Mouse (Mus musculus): ENCODE measurements around the gene Hacd4.

Hacd4 gene

DNA sequence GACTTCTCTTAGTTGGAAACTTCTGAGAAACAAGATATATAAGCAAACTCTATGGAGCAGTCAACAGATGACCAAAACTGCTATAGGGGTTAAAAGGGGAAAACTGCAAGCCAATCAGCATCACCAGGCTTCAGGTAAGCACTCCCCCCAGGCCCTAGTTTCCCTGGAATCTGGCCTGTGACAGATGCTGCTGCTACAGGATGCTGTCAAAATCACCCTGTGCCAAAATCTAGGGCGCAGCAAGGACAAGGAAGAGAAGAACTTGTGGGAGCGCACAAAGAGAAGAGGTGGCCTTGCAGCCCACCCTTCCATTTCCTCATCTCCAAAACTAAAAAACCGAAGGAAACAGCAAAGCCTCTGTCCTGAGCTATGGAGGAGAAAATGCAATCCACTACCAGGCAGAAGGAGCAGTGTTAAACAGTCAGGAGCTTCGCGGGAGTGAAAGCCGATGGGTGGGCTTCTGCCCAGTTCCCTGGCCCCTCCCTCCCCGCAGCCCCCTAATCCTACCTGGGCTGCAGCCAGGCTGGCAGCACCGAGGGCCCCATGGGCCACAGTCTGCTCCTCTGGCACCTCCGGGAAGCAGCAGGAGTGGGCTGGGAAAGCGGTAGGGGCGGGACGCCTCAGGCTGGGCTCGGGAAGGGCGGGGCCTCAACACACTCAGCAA lies at the start of gene Hacd4:
Gene Hacd4 (minus strand): TSS at position 603 of the 664 bp plus-strand sequence.
- no peak for DNase-seq (ENCODE audit: low read depth)

DNA sequence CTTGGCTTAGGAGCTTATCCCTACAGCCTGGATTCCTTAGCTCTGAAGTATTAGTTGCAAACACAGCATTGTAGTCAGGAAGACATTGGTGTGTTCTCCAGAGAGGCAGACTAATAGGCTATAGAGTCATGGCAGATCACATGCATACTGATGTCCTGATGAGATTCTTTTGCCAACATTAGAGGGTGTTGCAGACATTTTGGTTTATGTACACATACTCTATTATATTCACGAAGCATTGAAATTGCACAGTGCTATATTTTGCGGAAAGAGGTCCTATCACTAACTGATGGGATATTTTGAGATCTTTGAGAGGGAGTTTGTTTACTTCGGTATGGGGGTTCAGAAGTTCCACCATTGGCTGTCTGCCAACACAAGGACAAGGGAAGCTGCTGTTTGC lies 49.4 kb upstream of the Hacd4 start:
- DNase-seq (ENCODE audit: low read depth) = no peak

DNA sequence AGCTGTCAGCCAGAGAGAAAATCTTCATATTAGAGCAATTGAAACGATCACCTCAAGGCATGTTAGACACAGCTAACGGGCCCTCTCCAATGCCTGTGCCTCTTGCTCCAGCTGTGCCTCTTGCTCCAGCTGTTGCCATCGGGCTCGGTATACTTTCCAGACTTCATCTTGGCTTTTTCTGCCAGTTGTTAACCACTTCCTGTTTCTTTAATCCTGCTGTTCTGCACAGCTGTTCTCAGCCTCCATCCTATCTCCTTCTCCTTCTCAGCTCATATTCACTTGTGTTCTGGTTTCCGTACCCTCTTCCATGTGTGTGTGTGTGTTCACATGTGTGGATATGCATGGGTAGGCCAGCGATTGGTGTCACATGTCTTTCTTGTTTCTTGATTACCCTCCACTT lies 41.4 kb upstream of the Hacd4 start:
- DNase-seq (ENCODE audit: low read depth) = no peak

DNA sequence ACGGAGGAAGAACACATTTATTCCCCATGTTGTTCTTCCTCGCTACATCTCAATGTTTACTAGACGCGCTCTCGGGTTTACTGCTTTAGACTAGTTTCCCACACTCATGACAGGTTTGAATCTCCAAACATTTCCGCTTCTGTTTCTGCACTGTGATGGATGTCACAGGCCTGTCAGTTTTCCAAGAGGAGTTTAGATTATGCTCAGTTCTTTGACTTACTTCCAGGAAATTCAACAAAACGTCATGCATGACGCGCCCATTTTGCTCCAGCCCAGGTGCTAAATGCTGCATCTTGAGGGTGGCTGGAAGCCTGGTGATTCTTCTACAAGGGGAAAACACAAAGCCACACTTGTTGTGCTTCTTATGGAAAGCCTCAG lies 40.1 kb upstream of the Hacd4 start:
- no peak for DNase-seq (ENCODE audit: low read depth)

DNA sequence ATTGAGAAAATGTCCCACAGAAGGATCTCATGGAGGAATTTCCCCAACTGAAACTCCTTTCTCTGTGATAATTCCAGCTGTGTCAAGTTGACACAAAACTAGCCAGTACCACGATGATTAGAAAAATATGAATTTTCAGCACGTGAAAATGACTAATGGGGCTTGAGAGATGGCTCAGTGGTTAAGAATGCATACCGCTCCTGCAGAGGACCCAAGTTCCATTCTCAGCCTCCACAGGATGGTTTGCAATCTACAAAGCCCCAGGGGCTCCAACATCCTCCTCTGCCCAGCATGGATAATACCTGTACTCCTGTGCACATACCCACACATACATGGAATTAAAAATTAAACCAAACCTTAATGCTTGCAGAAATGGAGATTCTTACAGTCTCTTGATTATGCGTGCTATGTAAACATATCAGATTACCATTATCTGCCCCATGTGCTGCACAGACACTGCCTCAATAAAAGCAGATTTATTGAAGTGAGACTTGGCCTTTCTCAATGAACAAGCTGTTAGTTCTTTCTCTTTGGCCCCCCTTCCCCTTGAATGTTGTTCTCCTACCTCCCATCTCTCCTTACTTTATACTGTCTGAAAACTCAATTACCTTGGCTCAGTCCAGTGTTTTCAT lies 39.6 kb upstream of the Hacd4 start:
- DNase-seq (ENCODE audit: low read depth) = no peak

DNA sequence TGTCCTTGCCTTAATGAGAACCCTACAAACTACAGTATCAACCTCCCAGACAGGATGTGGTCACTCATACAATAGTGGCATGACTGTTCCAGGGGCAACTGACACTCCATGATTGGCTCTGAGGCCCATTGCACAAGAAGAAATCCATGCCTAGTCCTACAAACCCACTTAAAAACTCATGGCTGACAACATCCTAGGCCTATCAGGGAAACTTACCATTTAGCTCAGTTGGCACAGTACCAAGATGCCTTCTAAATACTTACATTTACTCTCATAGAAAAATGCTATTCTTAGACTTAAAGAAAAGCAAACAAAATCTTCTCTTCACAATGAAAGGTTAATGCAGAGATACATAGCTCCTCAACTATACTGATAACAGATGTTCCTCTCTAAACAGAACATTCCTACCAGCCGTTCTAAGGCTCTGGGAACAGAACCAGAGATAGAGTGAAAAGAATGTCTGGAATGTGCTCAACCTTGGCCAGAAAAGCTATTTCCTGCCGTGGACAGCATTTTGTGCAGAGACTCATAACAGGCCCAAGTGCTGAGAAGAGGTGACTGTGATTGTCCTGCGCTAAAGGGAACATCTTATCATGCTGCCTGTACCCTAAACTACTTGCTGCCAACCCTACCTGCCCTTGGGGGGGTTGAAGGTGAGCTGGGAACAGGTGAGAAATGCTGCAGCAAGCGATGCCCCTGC lies 37.9 kb upstream of the Hacd4 start:
- DNase-seq (ENCODE audit: low read depth) = no peak

DNA sequence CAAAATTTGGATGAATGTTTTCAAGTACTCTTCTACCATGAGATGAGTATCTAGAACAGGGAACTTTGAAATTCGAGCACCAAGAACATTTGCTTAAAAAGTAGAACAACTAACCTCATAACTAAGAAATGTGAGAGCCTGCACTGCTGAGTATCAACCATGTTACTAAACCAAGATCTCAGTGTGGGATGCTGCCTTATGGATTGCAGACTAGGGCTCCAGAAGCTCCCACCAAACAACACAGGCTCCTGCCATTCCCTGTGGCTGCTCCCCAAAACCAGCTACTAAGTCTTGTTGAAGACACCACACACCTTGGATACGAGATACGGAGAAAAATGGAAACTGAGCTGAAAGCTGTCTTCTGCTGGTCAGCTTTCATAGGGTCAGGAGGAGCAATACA lies 37.4 kb upstream of the Hacd4 start:
- no peak for DNase-seq (ENCODE audit: low read depth)

DNA sequence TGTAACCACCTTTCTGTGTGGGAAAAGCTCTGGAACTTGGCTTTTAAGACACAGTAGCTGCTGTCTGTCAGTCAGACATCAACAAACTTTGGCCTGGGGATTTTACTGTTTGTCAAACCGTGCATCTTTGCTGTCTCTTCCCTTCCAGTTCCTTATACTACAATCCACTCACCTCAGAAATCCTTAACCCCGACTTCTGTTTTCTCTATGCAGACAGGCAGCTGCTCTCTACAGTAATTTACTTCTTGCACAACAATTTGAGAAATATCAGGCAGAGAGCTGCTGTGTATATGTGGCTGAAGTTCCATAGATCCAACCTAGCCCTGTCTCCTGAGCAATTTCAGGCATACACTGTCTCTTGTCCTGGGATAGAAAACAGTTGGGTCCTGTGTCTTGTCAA lies 32.8 kb upstream of the Hacd4 start:
- no peak for DNase-seq (ENCODE audit: low read depth)

DNA sequence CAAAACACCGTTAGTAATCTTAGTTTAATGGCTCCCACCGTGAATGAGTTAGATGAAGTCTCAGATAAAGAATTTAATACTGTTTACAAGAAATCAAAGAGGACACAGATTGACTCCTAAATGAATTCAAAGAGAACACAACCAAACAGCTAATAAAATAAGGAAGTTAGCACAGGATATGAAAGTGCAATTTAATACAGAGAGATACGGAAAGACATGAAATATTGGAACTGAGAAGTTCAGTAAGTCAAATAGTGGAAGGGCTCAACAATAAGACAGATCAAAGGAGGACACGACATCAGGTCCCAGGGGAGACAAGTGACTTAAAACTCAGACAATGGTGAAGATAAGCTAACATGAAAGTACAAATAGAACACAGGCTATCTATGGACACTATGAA lies 25.8 kb upstream of the Hacd4 start:
- DNase-seq (ENCODE audit: low read depth) = no peak

DNA sequence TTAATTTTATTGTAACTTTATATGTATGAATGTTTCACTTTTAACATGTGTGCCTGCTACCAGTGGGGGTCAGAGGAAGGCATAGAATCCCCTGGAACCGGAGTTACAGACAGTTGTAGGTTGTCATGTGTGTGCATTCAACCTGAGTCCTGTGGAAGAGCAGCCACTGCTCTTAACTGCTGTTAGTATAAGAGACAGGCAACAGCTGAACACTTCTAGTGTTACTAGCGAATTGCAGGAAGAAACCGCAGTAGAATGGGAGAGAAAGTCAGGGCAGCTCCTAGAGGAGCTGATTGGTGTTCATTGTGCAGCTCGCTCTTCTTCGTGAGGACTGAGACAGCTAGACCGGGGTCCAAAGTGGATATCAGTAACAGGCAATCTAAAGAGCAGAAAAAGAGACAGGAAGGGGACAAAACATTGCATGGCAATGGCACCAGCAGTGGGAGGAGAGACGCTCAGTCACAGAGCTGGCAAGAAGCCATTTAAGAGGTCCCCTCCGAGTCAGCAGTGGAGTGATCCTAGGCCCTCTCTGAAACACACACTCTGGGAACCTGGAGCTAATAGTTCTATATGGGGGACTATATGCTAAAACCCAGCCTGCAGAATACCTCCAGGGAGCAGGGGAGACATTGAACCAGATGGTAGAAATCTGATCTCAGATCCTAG lies 24.4 kb upstream of the Hacd4 start:
- no peak for DNase-seq (ENCODE audit: low read depth)

DNA sequence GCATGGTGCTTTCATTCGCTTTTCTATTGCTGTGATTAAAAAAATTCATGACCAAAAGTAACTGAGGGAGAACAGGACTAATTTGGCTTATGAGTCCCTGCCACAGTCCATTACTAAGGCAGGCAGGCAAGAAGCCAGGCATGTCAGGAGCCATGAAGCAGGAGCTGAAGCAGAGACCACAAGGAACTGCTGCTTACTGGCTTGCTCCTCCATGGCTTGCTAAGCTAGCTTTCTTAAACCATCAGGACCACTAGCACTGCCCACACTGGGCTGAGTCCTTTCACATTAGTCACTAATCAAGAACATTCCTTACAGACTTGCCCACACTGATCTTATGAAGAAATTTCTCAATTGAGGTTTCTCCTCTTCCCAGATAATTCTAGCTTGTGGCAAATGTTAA lies 23.8 kb upstream of the Hacd4 start:
- no peak for DNase-seq (ENCODE audit: low read depth)

DNA sequence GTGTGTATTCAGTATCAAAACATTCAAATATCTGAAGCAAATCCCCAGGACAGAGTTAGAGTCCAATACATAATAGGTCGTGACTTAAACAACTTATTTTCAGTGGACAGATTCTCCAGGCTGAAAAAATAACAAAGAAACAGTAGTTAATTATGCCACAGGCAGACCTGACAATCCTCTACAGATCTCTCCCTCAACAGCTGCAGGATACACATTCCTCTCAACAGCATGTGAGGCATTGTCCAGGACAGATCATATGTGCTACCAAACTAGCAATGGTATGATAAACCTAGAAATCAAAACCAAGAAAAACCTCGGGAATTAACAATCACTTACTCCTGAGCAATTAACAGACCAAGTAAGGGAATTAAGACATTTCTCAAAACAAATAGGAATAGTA lies 22.6 kb upstream of the Hacd4 start:
- DNase-seq (ENCODE audit: low read depth) = no peak

DNA sequence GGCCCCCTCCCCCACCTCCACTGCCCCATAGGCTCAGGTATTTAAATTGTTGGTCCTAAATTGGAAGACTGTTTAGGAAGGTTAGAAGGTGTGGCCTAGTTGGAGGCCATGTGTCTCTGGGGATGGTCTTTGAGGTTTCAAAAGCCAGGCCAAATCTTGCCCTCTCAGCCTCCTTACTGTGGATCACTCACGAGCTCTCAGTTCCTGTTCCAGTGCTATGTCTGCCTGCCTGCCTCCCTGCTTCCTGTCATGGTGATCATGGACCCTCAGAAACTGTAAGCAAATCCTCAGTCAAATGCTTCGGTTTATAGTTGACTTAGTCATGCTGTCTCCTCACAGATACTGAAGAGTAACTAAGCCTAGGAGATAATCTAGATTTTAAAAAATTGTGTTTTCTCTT lies 19.9 kb upstream of the Hacd4 start:
- no peak for DNase-seq (ENCODE audit: low read depth)

DNA sequence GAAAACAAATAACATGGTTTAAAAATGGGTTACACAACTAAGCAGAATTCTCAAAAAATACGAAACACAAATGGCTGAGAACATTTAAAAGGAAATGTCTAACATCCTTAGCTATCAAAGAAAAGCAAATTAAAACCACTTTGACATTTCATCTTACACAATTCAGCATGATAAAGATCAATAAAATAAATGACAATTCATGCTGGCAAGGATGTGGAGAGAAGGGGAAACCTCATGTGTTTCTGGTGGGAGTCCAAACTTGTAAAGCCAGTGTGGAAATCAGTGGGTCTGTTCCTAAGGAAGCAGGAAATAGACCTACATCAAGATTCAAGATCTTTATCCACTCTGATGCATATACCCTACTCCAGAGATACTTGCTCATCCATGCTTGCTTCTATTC lies 19.4 kb upstream of the Hacd4 start:
- no peak for DNase-seq (ENCODE audit: low read depth)

DNA sequence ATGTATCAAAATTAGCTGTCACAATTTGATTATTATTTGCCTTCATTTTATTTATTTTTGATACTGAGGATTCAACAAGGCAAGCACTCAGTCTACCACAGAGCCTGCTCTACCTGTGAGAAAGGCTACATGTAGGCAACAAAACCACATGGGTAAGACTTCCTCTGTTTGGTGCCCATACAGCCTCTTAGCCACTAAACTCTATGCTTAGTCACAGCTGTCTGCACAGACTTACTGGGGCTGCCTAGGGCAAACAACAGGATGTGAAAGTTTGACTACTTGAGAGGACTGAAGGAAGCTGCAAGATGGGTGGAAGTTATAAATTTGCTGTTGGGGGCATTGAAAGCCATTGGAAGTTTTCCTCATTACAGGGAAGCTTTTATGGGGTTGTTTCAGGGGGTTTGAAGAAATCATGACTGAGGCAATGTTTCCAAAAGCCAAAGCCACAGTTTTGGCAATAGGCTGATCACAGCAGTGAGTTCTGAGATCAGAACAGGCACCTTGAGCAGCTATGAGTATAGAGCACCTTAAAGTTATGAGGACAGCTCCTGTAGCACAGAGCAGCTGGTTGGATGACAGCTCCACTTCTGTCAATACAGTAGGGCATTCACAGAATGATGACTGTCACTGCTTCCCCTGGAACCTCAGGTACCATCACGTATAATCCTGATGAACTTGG lies 11.5 kb upstream of the Hacd4 start:
- no peak for DNase-seq (ENCODE audit: low read depth)

DNA sequence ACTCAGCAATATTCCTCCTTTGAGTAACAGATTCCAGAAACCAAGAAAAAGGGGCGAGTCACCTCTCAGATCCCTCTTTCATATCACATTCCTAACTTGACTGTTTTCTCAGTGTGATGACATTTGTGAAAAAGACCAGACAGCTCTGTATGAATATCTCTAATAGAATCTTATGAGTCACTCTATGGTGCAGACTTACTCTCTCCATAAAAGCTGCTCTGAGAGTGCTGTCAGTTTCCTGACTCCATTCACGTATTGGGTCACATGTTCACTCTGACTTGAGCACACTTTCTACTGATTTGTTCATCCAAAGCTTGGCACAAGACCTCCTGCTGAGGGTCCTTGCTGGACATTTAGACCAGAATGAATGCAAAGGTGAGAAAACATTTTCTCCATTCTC lies 10.2 kb upstream of the Hacd4 start:
- DNase-seq (ENCODE audit: low read depth) = no peak

DNA sequence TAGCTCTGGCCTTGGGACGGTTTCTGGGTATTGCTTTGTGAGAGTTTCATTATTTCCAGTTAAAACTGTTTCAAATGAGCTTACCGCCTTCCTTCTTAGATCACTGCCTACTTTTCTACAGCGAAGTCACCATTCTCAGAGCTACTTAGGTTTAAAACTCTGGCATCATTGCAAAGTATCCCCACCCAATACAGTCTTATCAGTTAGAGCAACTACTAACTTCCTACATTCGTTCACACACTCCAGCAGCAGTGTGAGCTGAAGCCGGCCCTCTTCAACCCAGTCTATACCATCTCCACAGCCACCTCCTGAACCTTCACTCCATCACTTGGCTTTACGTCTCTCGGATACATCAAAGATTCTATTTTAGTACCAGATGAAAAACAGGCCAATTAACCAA lies 2.1 kb upstream of the Hacd4 start:
- DNase-seq (ENCODE audit: low read depth) = no peak

DNA sequence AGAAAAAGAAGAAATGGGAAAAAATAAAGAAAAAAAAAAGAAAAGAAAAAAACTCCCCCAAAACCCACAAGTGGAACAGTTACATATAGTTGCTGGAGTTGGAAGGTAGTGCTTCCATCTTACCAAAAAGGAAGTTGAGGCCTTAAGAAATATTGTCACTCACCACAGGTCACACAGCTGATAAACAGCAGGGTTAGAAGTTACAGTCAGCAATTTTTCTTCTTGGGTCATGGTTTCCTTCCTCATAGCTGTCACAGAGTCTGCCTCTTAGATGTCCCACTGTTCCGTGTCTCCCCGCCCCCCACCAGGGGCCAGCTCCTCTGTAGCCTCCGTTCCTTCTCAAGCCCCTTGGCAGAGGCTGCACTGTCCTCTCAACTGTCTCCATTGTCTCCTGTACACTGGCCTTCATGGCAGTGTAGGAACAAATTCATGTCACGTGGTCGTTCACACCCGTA lies 968 bp upstream of the Hacd4 start:
- no peak for DNase-seq (ENCODE audit: low read depth)

DNA sequence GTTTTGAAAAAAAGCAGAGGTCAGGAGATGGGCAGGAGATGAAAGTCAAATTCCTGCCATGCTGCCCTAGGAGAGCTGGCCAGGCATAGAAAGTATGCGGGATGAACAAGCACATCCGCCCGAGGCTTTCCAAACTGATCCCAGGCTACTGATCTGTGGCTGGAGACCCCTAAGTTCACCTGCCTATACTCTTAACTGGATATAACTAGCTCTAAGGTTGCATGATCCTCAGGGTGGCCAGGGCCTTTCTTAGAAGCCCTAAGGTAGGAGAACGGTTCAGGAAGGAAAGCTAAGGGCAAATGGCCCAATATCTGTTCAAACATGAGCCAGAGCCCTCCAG lies 232 bp upstream of the Hacd4 start:
- DNase-seq (ENCODE audit: low read depth) = no peak

DNA sequence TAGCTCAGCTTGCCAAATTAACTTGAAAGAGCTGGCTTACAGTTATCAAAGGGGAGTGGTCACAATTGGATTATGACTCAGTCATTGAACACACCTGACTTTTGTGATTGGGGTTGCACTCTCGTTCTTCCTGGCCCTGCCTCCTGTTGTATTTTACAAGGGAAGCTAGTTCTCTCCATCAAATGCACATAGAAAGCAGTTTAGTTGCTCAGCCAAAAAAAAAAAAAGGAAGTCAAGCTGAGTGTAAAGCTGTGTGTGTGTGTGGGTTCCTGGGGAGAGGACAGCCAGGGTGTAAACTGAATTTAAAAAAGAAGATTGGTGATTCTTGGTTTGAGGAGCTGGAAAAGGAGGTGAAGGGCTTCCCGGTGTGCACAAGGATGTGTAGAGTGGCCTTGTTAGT lies 811 bp downstream of the Hacd4 start:
- no peak for DNase-seq (ENCODE audit: low read depth)

DNA sequence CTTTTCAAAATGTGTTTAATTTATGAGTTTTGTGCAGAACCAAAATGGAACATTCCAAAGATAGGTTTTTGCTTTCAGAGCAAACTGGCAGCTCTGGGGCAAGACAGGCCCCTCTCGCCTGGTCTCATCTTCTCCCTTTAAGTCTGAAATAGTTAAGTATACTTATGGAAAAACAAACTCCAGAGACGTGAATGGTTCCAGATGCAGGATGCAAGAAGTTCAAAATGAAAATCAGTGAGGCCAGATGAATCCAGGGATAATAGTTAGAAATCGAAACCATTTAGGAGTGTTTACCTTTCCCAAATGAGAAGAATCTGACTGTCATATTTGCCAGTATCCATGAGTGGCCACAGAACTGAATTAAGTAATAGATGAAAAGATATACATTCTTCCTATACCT lies 1.6 kb downstream of the Hacd4 start:
- no peak for DNase-seq (ENCODE audit: low read depth)

DNA sequence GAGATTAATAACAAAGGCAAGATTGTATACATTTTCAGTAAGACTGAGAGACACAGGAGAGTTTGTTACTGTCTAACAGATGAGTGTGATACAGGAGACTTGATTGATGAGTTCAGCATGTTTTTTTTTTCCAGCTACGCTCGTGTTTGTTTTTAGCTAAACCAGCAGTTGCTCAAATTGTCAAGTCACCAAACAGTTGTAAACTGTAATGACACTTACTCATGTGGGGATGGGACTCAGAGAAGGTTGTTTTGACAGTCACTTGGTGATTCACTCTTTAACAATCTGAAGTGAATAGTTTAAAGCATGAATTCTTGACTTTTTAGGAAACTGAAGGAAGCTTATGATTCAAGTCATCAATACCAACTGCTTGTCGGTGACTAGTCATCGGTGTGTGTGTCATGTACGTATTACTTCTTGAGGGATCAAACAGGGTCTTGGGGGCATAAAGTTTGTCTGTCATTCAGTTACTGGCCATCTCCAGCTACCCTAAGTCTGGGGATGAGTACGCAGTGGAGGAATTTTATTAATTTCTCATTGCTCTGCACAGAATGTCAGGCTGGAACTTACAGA lies 2.0 kb downstream of the Hacd4 start:
- DNase-seq (ENCODE audit: low read depth) = no peak

Data from naive thymus-derived CD4-positive, alpha-beta T cell, adult 2 months (primary cell).